Mouse (Mus musculus) heart, postnatal 0 days (tissue): Measurements from ENCODE around the gene Ap2a1.

ENCODE experiments used
- CTCF ChIP-seq: IDR thresholded peaks from 2 replicates; pipeline ENCODE4 v1.5.1; 2016; ENCODE audit warnings: antibody characterized with exemption, control low read depth, low read depth
- EP300 ChIP-seq: IDR thresholded peaks from 2 replicates; pipeline ENCODE4 v1.6.1; 2016; ENCODE audit warnings: antibody characterized with exemption, low read depth

DNA sequence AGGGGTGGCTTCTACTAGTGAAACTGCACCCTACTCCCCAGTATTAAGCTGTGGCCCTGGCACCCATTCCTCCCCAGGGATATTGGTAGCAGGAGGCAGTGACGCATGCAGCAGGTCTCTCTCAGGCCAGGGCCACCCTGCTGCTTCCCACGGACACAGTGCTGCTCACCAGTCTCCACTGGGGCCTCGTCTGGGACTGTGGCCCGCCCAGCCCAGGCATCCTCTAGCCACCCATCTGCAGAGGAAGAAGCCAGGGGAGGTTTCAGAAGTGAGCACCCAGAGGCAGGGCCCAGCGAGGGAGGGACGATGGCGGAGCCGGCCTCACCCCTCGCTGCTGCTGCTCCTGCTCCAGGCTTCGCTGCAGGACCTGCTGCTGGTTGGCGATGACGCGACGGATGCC is 66.1 kb downstream of the Ap2a1 start:
- TF ChIP-seq CTCF: no peak
- no peak for TF ChIP-seq EP300
